Mouse (Mus musculus) CD4-positive, CD25-positive, alpha-beta regulatory T cell, adult 9 weeks (primary cell): ENCODE measurements around the gene Trim50. TPM values are rescaled to one million over a fixed set of nuclear protein-coding genes. Genes with fewer than 3 reads are reported as not detected.

Source experiments
- polyA plus RNA-seq: library from polyadenylated mRNA; unstranded; fragments of 100-300 nt; shearing (Covaris generic); gene quantifications from one replicate; pipeline ENCODE4 v1.2.1, GENCODE M21; 2017

The Trim50 gene
- polyA plus RNA-seq: not detected

GRCm38 (mm10) chr5:135352995-135353394 lies at the start of gene Trim50:
TSS of gene Trim50 (plus strand) at chr5:135353295.

DNA sequence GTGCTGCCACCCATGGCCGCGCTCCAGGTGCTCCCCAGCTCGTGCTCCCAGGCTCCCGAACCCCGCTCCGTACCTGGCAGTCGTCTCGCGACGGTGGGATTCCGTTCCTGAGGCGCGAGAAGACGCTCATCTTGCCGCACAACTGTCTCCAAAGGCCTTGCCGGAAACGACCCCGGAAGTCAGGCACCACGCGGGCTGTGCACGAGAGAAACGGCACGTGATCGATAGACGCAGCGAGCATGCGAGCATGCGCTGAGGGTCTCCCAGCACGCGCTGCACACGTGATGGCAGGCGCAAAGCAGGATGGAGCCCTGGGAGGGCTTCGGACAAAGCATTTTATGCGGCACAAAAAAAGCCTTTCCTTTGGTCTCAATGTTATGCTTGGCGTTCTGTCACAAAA lies 3.2 kb upstream of the Trim50 start, which contains the start of gene Fkbp6:
Fkbp6 (minus strand) TSS at position 183 of the 400 bp plus-strand sequence.

DNA sequence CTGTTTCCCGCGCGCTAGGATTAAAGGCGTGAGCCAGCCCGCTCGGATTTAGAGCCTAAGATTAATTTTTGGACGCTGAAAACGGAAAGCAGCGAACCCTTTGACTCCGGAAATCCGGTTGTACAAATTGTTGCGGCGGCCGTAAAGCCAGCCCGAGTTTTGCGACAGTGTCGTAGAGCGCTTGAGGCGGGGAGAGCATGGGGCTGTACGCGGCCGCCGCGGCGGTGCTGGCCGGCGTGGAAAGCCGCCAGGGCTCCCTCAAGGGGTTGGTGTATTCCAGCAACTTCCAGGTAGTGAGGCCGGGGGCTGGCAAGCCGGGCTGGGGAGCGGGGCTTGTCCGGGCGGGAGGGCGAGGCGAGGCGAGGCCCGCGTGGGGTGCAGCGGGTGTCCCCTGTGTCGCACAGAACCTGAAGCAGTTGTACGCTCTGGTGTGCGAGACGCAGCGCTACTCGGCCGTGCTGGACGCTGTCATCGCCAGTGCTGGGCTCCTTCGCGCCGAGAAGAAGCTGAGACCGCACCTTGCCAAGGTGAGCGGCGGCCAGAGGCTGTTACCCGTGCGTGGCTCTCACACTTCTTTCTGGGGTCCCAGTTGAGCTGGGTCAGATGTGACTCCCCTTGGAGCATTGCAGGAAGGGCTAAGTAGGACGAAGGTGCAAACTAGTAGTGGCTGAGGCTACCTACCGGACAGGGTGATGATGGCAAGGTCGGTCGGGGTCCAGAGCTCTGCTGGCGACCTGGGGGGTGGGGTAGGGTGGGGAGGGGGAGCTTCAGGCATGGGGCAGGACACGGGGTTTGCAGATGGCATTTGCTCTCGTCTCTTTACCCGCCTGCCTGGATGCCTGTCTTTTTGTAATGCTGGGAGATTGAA lies 16.9 kb downstream of the Trim50 start, which contains the start of gene Nsun5:
Nsun5 (plus strand) TSS at position 167 of the 868 bp plus-strand sequence.

DNA sequence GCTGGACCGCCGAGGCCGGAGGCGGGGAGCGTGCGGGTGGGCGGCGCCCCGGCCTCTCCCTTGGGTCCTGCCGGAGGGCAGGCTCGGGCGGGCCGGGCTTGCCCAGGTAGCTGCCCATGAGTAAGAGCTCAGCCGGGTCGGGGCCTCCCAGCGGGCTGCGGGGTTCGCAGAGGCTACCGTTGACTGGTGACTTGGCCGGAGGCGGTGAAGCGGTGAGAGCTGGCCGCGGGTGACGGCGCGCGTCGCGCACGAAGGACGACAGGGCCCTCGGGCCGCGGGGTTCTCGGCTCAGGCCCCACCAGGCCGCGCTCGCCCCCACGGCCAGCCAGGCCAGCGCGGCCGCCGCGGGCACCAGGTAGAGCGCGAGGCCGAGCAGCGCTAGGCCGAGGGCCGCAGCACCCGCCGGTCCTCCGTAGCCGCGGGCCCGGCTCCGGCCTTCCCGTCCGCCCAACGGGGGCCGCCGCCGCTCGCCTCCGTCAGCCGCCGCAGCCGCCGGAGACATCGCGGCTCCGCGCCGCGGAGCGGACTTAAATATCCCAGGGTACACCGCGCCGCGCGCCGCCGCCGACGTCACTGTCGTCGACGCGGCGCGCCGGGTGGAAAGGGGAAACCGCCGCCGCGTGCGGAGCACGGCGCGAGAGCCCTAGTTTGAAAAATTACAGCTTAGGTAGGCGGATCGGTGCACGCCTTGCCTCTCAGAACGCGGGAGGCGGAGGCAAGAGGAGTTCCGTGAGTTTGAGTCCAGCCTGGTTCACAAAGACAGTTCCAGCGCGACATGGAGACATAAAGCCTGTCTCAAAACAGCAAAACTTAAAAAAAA lies 41.1 kb downstream of the Trim50 start, which contains the start of gene Pom121:
Pom121 (minus strand) TSS at position 543 of the 820 bp plus-strand sequence.

Other genes with a start within 250 kb of the Trim50 start
- 21.8 TPM for gene Tbl2, start 203.6 kb upstream of the Trim50 start, polyA plus RNA-seq
- gene Bcl7b, start 185.0 kb upstream of the Trim50 start, polyA plus RNA-seq: 68.8 TPM
- gene Baz1b, start 166.0 kb upstream of the Trim50 start, polyA plus RNA-seq: 15.5 TPM
- gene Fzd9, start 102.1 kb upstream of the Trim50 start, polyA plus RNA-seq: not detected
- not detected for gene Fkbp6, start 3.3 kb upstream of the Trim50 start, polyA plus RNA-seq
- 49.5 TPM for gene Nsun5, start 16.7 kb downstream of the Trim50 start, polyA plus RNA-seq
- gene Pom121, start 41.3 kb downstream of the Trim50 start, polyA plus RNA-seq: 3.5 TPM
- 5.7 TPM for gene Hip1, start 191.8 kb downstream of the Trim50 start, polyA plus RNA-seq
- gene Ccl26, start 210.3 kb downstream of the Trim50 start, polyA plus RNA-seq: not detected
- not detected for gene Ccl24, start 219.8 kb downstream of the Trim50 start, polyA plus RNA-seq